Mouse (Mus musculus) stomach, postnatal 0 days (tissue): ENCODE data around the gene Zbtb20.

ENCODE experiments used
- CTCF ChIP-seq: IDR thresholded peaks from 2 replicates; pipeline ENCODE4 v1.5.1; 2016; ENCODE audit warnings: antibody characterized with exemption, low read depth, mild to moderate bottlenecking, moderate library complexity
- EP300 ChIP-seq: optimal IDR thresholded peaks from 2 replicates; pipeline ENCODE3; 2016; ENCODE audit warnings: antibody characterized with exemption

DNA sequence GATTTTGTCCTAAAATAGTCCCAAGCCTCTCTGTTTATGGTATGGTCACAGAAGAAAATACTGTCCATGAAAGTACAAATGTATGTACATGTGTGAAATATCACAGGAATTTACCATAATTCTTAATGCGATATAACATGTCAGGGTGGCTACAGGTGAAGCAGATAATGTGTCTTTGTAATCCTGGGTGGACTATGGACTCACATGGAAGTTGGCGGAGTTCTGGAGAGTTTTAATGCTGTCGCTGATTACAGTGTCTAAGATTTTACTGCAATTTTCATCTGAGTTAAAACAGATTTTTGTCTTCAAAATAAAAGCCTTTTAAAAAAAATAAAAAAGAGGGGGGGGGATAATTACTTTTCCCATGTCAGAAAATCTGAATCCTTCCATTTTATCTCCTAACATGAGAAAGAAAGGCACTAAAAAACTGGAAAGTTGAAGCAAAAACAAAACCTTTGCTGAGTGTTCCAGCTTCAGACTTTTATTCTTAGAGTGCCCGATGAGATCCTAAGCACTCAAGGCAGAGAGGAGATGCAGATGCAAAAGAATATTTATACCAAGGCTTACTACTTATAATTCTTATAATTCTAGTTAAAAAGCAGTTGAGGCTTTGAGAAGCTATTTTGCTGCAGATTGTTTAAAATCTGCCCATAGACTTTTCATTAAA is 509.4 kb downstream of the Zbtb20 start:
- no peak for TF ChIP-seq CTCF
- TF ChIP-seq EP300 = no peak
